Mouse (Mus musculus) lung, embryonic 16.5 days (tissue): Measurements from ENCODE around the gene Pskh1. TPM values are rescaled to one million over a fixed set of nuclear protein-coding genes. Genes with fewer than 3 reads are reported as not detected.

Experiments
- ATAC-seq: fragments of 200-750 bp; cut with Nextera tagmentation; 2 replicates; pipeline ENCODE4 v1.8.0; 2017; ENCODE audit warnings: low read depth, mild to moderate bottlenecking, moderate library complexity
- H3K27ac ChIP-seq: fragments of 300-500 bp; sonication (generic); 2 replicates; pipeline ENCODE4 v1.5.1; 2014; ENCODE audit warnings: mild to moderate bottlenecking, control low read depth, low read length
- H3K27me3 ChIP-seq: fragments of 300-500 bp; sonication (generic); 2 replicates; pipeline ENCODE4 v1.6.1; 2014; ENCODE audit warnings: low read depth, low read length, mixed read lengths; ENCODE audit not compliant: control insufficient read depth, insufficient read depth
- H3K36me3 ChIP-seq: fragments of 300-500 bp; sonication (generic); 2 replicates; pipeline ENCODE4 v1.6.1; 2014; ENCODE audit warnings: low read length; ENCODE audit not compliant: control insufficient read depth, insufficient read depth
- H3K4me1 ChIP-seq: fragments of 300-500 bp; sonication (generic); replicated peaks from 2 replicates; pipeline ENCODE4 v1.6.1; 2014; ENCODE audit warnings: low read length, mixed read lengths; ENCODE audit not compliant: control insufficient read depth, insufficient read depth
- H3K4me2 ChIP-seq: fragments of 300-500 bp; sonication (generic); 2 replicates; pipeline ENCODE4 v1.6.1; 2014; ENCODE audit warnings: low read depth, low read length, control low read depth
- H3K4me3 ChIP-seq: fragments of 300-500 bp; sonication (generic); 2 replicates; pipeline ENCODE4 v1.5.1; 2014; ENCODE audit warnings: mild to moderate bottlenecking, low read length, control low read depth
- H3K9ac ChIP-seq: fragments of 300-500 bp; sonication (generic); 2 replicates; pipeline ENCODE4 v1.6.1; 2014; ENCODE audit warnings: low read length, control low read depth
- H3K9me3 ChIP-seq: fragments of 300-500 bp; sonication (generic); 2 replicates; pipeline ENCODE4 v1.6.1; 2016; ENCODE audit warnings: low read length; ENCODE audit not compliant: control insufficient read depth
- WGBS: fragments of 180-500 bp; shearing (Covaris S2); extraction: QIAGEN DNeasy Blood & Tissue Kit; methylation state at CpG from one replicate; pipeline ENCODE4 v1.1.7; 2014; 5-methylcytosine and 5-hydroxymethylcytosine counted together
- polyA plus RNA-seq: library from polyadenylated mRNA; unstranded; fragments of >200 nt; fragmentation: Nextera tagmentation; extraction: Ambion mirVana; gene quantifications from 2 replicates; pipeline ENCODE4 v1.2.1, GENCODE M21; 2015

The Pskh1 gene
- polyA plus RNA-seq, 1 experiment from 2014 or later, result 34.0 TPM

GRCm38 (mm10) chr8:105856168-105856835 is 43.9 kb upstream of the Pskh1 start:
- no peaks in the 10 kb centered on the region for H3K9me3 ChIP-seq
- H3K27me3 ChIP-seq, result no peaks in the 10 kb centered on the region
- H3K4me1 ChIP-seq, result peaks cover 26% of the 10 kb centered on the region
- 8% methylated on average over 15 of the region's 15 CpGs for WGBS
- H3K4me2 ChIP-seq, result peak overlapping the region; percentile 91
- no peak for ATAC-seq
- H3K27ac ChIP-seq, result peak overlapping the region; percentile 84; the same call in 1 of the 2 replicates
- H3K36me3 ChIP-seq, result peaks cover 6% of the 10 kb centered on the region; the same call in 1 of the 2 replicates
- peak overlapping the region; percentile 89 for H3K4me3 ChIP-seq
- peak overlapping the region; percentile 91 for H3K9ac ChIP-seq

DNA sequence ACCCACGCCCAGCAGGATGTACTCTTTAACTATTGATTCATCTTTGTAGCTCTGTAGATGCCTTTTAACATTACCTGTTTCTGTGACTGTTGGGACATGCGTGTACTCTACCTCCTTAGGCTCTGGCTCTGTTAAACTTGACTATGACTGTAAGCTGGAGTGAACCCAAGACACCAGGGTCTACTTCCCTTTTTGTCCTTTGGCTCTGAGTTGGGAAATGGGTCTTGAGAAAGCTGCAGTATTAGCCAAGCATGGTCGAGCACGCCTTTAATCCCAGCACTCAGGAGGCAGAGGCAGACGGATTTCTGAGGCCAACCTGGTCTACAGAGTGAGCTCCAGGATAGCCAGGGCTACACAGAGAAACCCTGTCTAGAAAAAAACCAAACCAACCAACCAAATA is 41.7 kb upstream of the Pskh1 start:
- peaks cover 37% of the 10 kb centered on the region for H3K4me1 ChIP-seq
- H3K4me3 ChIP-seq, result no peak overlapping the region
- 84% methylated on average over 5 of the region's 5 CpGs for WGBS

GRCm38 (mm10) chr8:105859314-105859713 is 40.9 kb upstream of the Pskh1 start:
- H3K36me3 ChIP-seq, result peaks cover 10% of the 10 kb centered on the region; the same call in 1 of the 2 replicates
- 49% methylated on average over 5 of the region's 5 CpGs for WGBS
- no peak overlapping the region; the same call in 1 of the 2 replicates for H3K4me3 ChIP-seq
- peak overlapping the region; percentile 95; the same call in 1 of the 2 replicates for H3K27ac ChIP-seq
- no peaks in the 10 kb centered on the region for H3K27me3 ChIP-seq
- H3K9ac ChIP-seq, result peak overlapping the region; percentile 67
- no peaks in the 10 kb centered on the region for H3K9me3 ChIP-seq
- ATAC-seq, result no peak
- peak overlapping the region; percentile 54; the same call in 1 of the 2 replicates for H3K4me2 ChIP-seq
- H3K4me1 ChIP-seq, result peaks cover 37% of the 10 kb centered on the region

More for the DNA sequence above, 41.7 kb upstream of the Pskh1 start:
- no peak for ATAC-seq
- no peaks in the 10 kb centered on the region for H3K9me3 ChIP-seq
- H3K36me3 ChIP-seq, result peaks cover 8% of the 10 kb centered on the region; the same call in 1 of the 2 replicates
- no peak overlapping the region for H3K27ac ChIP-seq
- H3K4me2 ChIP-seq, result no peak overlapping the region
- H3K27me3 ChIP-seq, result no peaks in the 10 kb centered on the region
- H3K9ac ChIP-seq, result no peak overlapping the region; the same call in 1 of the 2 replicates

DNA sequence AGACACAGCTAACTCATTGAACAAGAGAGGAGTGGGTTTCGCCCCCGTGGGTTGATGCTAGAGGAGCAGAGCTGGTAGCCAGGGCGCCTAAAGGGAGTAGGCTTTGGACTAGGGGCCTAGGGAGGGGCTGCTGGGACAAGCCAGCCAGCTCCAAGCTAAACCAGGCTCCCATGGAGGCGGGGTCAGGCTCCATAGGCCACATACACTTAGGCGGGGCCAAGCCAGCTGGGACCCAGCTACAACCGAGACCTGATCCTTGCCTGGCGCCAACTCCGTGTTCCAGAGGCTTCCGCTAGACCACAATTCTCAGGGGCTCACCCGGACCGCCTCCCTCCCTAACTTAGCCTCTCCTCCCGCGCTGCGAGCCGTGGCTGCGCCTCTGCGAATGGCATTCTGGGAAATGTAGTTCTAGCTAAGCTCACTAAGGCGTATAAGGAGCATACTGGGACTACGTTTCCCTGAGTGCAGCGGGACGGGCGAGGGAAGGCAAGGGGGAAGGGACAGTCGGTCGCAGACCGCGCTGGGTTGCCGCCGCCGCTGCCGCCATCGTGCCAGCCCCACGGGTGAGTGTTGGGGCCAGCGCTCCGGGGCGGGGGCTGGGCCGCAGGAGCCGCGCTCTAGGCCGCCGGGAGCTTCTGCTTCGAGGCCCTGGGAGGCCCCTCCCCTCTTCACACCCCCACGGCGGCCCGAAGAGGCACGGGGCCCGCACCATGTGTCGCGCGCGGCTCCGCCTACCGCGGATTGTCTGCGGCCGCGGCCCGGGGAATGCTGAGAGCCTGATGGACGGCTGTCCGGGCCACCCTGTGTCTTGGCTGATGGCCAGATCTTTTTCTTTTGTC is 39.9 kb upstream of the Pskh1 start, which contains the start of gene Nutf2:
Gene Nutf2, plus strand, starts transcription at position 438 of the 839 bp plus-strand sequence.
- H3K27me3 ChIP-seq, result no peaks in the 10 kb centered on the region
- H3K9me3 ChIP-seq, result no peaks in the 10 kb centered on the region
- peak within 1 kb of the TSS; percentile 99 for H3K4me3 ChIP-seq
- under 1% methylated on average over 53 of the region's 59 CpGs for WGBS
- H3K4me2 ChIP-seq, result peak within 1 kb of the TSS; percentile 65
- peaks cover 12% of the 10 kb centered on the region for H3K36me3 ChIP-seq
- peak within 1 kb of the TSS; percentile 98 for H3K9ac ChIP-seq
- peaks cover 37% of the 10 kb centered on the region for H3K4me1 ChIP-seq
- ATAC-seq, result peak; percentile 99
- peak within 1 kb of the TSS; percentile 95 for H3K27ac ChIP-seq

DNA sequence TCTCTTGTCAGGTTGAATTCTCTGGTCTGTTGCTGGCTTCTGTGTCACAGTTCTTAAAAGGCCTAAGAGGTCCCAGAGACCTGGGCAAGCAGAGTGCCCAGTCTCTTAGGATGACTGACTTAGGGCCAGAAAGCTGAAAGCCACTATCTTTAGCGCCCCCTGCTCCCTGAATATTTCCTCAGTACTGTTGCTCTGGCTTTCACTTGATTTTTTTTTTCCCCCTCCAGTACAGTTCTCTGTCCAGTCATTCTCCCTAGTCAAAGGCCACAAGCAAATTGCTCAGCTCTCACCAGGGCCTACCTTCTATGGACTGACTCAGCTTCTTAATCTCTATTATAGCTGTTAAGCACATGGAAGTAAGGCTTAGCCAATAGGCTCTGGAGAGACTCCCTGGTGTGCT is 38.3 kb upstream of the Pskh1 start:
- H3K36me3 ChIP-seq, result peaks cover 23% of the 10 kb centered on the region
- peaks cover 31% of the 10 kb centered on the region for H3K4me1 ChIP-seq
- peak overlapping the region; percentile 99 for H3K4me3 ChIP-seq
- no peak overlapping the region for H3K27ac ChIP-seq
- peak overlapping the region; percentile 65 for H3K4me2 ChIP-seq
- H3K9me3 ChIP-seq, result no peaks in the 10 kb centered on the region
- H3K9ac ChIP-seq, result peak overlapping the region; percentile 98
- whole genome bisulfite sequencing, result 0% methylated on average over 1 of the region's 1 CpGs
- ATAC-seq, result no peak
- no peaks in the 10 kb centered on the region for H3K27me3 ChIP-seq

- no peak overlapping the region for H3K9ac ChIP-seq
- H3K36me3 ChIP-seq, result peaks cover 32% of the 10 kb centered on the region
- ATAC-seq, result no peak
- no peaks in the 10 kb centered on the region for H3K27me3 ChIP-seq
- WGBS, result 77% methylated on average over 6 of the region's 6 CpGs
- H3K4me1 ChIP-seq, result peaks cover 12% of the 10 kb centered on the region
- H3K9me3 ChIP-seq, result no peaks in the 10 kb centered on the region
- H3K4me2 ChIP-seq, result no peak overlapping the region
- H3K27ac ChIP-seq, result no peak overlapping the region
- H3K4me3 ChIP-seq, result no peak overlapping the region
Measured at GRCm38 (mm10) chr8:105866364-105867029, 33.7 kb upstream of the Pskh1 start.

DNA sequence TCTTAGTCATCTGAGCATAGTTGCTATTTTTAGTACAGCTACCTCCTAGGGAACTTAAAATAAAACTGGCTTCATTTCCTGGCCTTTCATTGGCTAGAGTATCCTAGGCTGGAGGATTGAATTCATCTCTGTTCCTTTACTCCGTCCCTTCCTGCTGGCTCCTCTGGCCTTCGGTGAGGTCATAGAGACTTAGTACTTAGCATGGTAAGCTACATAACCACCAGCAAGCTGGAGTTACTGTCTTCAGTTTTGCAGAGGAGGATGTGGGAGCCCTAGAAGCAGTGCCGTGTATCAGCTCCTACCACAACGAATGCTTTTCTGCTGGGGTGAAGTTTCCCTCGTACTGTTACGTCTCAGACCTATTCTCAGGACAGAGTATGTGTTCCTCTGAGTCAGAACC is 25.9 kb upstream of the Pskh1 start:
- 83% methylated on average over 6 of the region's 6 CpGs for WGBS
- Histone ChIP-seq H3K27ac (no peak overlapping the region), H3K4me2 (no peak overlapping the region), H3K4me1 (no peaks in the 10 kb centered on the region), H3K27me3 (no peaks in the 10 kb centered on the region), H3K36me3 (peaks cover 34% of the 10 kb centered on the region), H3K9me3 (no peaks in the 10 kb centered on the region), H3K9ac (no peak overlapping the region), H3K4me3 (no peak overlapping the region)
- ATAC-seq, result 0 out of 2 replicates have a peak, but pooled peaks have one; percentile 47

GRCm38 (mm10) chr8:105880754-105881520 is 19.3 kb upstream of the Pskh1 start, which contains the start of gene Edc4:
Edc4 (plus strand) TSS chr8:105880881.
- Histone ChIP-seq H3K27me3 (no peaks in the 10 kb centered on the region), H3K36me3 (peaks cover 41% of the 10 kb centered on the region), H3K4me3 (peak within 1 kb of the TSS; percentile 89), H3K4me2 (peak within 1 kb of the TSS; percentile 93), H3K27ac (peak within 1 kb of the TSS; percentile 56), H3K9me3 (no peaks in the 10 kb centered on the region), H3K4me1 (peaks cover 13% of the 10 kb centered on the region), H3K9ac (peak within 1 kb of the TSS; percentile 94)
- peak; percentile 90 for ATAC-seq
- WGBS, result under 1% methylated on average over 45 of the region's 45 CpGs
